Mouse (Mus musculus) ES-Bruce4 (cell line): ENCODE data around the gene Mep1a.

ENCODE experiments used
- CTCF ChIP-seq: IDR thresholded peaks from one replicate; pipeline ENCODE4 v1.8.1; 2011; ENCODE audit warnings: low read depth, low read length
- EP300 ChIP-seq: IDR thresholded peaks from 2 replicates; pipeline ENCODE4 v1.6.1; 2011; ENCODE audit warnings: low read depth, low read length; ENCODE audit not compliant: insufficient read depth

GRCm38 (mm10) chr17:43501631-43502030 lies 981 bp downstream of the Mep1a start:
- TF ChIP-seq CTCF: no peak
- no peak for TF ChIP-seq EP300
